Mouse (Mus musculus): Measurements from ENCODE around the gene Fshr.
"Not testable (repeated sequence)": the region's sequence is repeated elsewhere in the genome, so short reads cannot be mapped to it uniquely, and the experiment has no call there.

The Fshr gene

GRCm38 (mm10) chr17:89200575-89200974 lies at the start of gene Fshr:
TSS of gene Fshr (minus strand) at chr17:89200675.
- in situ Hi-C loops (cut with MseI, MboI): no loop called here

DNA sequence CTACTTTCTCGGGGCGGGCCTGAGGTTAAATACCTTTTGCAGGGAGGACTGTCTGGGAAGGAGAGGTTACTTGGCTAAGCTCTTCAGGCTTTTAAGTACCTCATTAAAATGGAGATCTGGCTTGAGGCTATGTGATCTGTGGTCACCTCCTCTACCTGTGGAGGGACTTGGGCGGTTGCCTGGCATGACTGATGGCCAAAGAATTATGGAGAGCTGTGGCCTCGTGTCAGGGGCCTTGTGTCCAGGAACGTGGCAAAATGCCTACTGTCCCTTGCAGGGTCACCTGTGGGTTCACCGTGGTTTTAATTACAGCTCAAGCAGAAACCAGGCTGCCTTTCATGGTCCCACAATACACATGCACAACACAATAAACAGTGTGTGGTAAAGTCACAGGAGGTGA lies 1.7 kb upstream of the Fshr start:
- in situ Hi-C loops (cut with MseI, MboI): no loop called here

DNA sequence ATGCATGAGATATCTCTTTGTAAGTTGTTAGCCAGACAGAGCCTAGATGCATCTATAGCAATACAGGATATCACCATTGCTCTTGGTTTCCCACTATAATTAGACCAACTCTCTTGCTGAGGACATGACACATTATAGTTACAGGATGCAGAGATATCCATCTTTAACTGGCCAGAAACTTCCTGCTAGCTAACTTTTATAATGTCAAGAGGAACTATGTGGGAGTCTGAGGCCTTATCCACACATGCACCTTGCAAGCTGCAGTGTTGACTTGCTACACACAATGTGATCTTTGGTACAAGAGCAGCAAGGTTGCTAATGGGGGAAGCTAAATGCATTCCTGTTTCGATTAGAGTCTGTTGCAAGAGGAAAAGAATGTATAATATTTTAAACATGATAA lies 26.9 kb downstream of the Fshr start:
- in situ Hi-C loops (cut with MseI, MboI): no loop called here

GRCm38 (mm10) chr17:89164773-89165172 lies 35.7 kb downstream of the Fshr start:
- in situ Hi-C loops (cut with MseI, MboI): no loop called here

GRCm38 (mm10) chr17:89162475-89162874 lies 38.0 kb downstream of the Fshr start:
- in situ Hi-C loops (cut with MseI, MboI): no loop called here

- in situ Hi-C loops (cut with MseI, MboI): not testable (repeated sequence)
Measured at GRCm38 (mm10) chr17:89159343-89159742, 41.1 kb downstream of the Fshr start.

DNA sequence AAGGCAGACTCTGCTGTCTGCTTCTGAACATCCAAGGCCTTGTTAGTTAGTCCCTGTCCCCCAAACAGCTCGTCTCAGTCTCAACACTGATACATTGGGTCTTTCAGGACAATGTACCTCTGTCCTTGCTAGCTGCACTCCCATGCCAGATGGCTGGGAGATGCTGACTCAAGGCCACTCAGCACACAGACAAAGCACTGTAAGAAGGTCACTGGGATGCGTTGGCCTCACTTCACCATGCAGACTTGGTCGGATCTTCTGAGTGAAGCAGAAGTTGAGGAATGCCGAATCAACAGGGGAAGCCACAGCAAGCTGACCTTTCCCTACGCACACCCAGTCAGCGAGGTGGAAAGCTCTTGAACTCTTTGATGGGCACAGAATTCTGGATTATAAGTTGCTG lies 55.7 kb downstream of the Fshr start:
- in situ Hi-C loops (cut with MseI, MboI): no loop called here

DNA sequence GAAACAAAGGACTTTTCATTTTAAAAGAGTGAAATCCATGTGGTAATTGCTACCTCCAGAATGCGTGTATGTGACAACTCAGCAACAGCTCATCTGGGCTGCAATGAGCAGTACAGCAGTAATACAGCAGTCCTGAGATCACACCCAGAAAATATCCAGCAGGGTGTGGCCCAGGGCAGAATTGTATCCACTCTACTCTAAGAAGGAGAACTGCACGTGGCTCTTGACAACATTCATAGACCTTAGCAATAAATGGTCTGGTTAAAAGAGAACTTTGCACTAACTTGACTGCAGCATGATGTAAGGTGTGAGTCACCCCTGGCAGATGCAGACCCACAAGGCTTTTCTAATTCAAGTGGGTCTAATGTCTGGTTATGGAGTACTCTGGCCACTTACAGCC lies 80.5 kb downstream of the Fshr start:
- in situ Hi-C loops (cut with MseI, MboI): no loop called here

DNA sequence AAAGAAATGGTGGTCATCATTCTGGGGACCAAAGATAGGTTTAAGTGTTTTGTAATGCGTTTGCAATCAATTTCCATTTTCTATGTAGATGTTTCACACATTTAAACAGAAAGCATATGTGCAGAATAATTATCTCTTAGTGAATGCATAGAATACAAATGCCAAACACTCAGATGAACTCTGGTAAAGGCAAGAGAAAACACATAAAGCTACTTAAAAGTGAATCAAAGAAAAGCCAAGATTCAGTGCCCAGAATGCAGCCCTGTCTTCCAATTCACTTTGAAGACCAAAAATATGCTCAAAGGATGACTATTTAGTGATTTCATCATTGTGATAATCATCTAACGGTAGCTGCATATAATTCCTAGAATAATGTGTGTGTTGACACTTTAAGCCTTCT lies 81.2 kb downstream of the Fshr start:
- in situ Hi-C loops (cut with MseI, MboI): no loop called here

DNA sequence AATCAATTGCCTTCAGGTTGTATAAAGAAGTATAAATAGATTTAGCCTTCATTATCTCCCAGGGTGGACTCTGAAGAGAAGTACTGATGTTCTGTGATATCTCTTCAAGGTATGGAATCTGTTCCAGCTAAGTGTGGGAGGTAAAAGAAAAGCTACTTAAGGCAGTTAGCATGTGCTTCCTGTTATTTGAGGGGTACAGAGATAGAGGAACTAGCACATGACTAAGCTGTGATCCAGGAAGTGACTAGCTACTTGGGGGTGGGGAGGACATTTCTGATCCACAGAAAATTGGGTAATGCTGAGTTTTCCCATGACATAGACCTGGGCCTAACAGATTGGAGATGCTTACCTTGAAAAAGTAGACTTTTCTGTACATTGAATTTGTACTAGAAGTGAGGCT lies 86.5 kb downstream of the Fshr start:
- in situ Hi-C loops (cut with MseI, MboI): no loop called here

DNA sequence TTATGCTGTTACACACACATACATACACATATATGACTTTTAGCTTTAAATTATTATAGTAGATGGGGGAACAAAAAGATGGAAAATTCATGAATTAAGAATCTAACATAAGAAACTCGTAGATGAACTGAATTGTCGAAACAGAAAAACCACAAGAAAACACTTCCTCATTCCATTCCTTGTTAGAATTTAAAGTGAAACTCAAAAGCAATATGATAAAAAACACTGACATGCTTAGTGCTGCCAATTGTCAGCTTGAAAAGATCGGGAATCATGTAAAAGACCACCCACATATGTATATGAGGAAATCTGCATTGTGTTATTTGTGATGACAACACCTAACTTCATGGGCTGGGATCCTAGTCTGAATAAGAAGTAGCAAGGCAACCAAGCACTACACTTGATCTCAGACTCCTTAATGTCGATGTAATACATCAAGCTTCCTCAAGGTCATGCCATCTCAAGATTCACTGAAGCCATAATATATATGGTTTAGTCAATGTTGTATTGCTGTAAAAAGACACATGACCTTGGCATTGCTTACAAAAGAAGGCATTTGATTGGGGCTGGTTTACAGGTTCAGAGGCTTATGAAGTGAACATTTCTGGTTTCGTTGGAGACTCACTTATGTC lies 99.6 kb downstream of the Fshr start:
- in situ Hi-C loops (cut with MseI, MboI): no loop called here

GRCm38 (mm10) chr17:89099733-89100132 lies 100.7 kb downstream of the Fshr start:
- in situ Hi-C loops (cut with MseI, MboI): not testable (repeated sequence)

DNA sequence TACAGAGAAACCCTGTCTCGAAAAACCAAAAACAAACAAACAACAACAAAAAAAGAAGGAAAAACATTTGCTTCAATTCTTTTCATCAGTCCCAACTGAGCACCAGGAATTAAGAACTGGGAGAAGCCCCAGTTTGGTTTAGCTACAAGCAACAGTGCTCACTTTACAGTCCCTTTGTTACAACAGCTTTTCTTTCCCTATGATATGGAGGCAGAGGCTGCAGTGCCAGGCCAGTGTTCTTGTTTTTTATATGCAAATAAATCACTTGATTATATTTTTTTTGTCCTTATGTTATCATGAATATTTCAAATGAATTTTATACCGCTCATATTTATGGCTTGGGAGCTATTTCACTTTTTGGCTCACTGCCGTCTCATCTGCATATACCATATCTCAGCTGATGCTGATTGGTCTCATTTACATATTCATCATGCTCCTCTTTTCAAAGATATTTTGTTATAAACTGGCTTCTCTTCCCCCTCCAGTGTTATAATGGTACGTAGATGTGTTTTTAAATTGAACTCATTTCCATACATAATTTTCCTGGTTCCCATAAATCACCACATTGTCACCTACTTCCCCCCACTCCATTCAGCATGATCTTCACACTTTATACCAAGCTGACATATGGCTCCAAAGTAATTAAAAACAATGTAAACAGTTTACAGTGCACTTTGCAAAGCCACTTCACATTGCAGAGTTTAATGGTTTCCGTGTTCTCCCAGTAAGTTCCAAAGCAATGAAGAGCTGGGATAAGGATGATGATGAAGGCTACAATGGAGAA lies 110.6 kb downstream of the Fshr start:
- in situ Hi-C loops (cut with MseI, MboI): no loop called here

DNA sequence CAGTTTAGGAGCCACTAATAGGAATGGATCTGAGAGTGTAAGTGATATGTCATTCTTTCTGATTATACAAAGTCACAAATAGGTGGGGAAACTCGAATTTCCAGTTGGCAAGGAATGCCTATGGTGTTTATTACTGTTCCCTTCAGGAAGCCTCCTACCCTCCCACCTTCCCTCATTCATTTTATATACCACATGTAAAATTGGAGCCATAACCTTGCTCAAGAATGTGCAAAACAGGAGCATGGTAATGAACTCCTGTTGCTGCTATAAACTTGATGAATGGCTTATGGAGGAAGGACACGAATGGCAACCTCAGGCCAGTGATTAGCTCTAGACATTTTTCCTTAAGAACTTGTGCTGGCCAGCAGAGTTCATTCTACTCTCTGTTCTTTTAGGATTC lies 117.6 kb downstream of the Fshr start:
- in situ Hi-C loops (cut with MseI, MboI): no loop called here

DNA sequence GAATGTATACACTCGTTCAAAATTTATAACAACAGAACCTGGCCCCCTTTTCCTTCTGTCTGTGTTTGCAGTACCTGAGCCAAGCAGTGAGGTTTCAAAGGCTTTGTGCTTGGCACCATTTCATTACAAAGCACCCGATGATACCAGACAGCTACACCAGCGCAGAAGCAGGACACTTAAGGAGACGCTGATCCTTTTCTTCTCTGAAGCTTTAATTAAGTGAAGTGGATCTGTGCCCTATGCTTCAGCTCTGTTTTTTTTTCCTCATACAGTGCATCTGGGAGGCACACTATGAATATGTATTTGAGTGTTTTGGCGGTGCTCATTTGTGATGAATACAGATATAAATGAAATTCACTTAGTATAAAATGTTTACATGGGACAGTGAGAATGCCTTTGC lies 120.8 kb downstream of the Fshr start:
- in situ Hi-C loops (cut with MseI, MboI): no loop called here

- in situ Hi-C loops (cut with MseI, MboI): no loop called here
Measured at GRCm38 (mm10) chr17:89064327-89065095, 136.0 kb downstream of the Fshr start.

DNA sequence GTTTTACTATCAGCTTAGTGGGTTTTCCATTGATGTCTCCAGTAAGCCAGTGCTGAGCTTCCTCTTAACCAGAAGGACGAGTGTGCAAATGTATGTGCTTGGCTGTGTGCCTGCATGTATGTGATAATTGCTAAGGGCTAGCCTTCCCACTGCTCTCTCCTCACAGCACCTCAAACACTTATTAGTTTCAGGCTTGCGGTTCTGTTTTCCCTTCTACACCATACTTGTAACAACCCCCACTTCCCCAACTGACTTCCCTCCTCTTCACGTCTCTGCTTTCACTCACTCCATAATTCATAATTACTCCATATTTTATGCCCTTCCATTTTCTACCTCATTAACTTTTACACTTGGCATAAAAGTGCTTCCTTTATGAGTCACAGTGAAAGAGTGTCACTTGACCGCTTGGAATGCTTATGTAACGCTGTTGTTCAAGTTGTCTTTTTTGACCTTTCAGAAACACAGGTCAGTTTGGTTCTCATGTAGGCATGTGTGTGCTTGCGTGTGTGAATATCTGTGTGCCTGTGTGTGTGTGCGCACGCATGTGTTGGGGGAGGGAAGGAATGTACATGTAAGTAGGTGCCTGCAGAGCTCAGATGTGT lies 138.0 kb downstream of the Fshr start:
- in situ Hi-C loops (cut with MseI, MboI): no loop called here

GRCm38 (mm10) chr17:89051031-89051563 lies 149.4 kb downstream of the Fshr start:
- in situ Hi-C loops (cut with MseI, MboI): no loop called here

DNA sequence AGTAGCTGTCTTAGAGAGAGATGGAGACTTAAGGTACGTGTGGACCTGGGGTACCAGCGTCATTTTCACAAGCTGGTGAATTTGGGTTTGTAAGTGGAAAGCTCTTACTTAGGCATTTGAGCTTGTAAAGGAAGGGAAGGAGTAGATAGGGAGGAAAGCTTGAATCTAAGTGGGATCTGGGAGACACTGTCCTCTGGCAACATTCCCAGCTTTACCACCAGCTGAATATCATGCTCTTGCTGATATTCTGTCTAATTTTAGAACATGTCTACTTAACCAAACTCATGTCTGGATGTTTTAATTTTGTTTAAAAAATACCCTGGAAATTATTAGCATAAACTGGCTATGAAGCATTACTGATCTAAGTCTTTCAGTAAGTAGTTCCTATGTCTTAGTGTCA lies 151.4 kb downstream of the Fshr start:
- in situ Hi-C loops (cut with MseI, MboI): no loop called here

- in situ Hi-C loops (cut with MseI, MboI): no loop called here
Measured at GRCm38 (mm10) chr17:89046016-89046415, 154.5 kb downstream of the Fshr start.

DNA sequence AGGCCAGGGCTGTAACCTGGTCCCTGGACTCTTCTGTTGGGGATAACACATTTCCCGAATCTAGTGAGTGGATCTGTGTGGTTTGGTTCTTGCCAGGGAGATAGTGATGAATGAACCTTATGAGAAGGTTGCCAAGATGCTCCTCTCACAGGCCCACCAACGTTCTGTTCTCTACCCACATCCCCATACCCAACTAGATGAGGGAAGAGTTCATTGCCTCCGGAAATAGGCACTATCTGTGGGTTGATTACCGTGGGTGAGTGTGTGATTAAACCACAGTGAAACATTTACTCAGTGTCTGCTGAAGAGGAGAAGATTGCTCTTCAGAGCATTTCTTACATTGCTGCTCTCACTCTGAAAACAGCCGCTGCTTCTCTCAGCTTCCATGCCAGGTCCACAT lies 163.8 kb downstream of the Fshr start:
- in situ Hi-C loops (cut with MseI, MboI): no loop called here

- in situ Hi-C loops (cut with MseI, MboI): no loop called here
Measured at GRCm38 (mm10) chr17:89036049-89036448, 164.4 kb downstream of the Fshr start.

Data from mouse trophoblast stem cell (cell line).